Mouse (Mus musculus): ENCODE results near the gene Mecom.
A peak's percentile ranks its signal among the peaks of the same experiment; 100 is the strongest.

The Mecom gene

DNA sequence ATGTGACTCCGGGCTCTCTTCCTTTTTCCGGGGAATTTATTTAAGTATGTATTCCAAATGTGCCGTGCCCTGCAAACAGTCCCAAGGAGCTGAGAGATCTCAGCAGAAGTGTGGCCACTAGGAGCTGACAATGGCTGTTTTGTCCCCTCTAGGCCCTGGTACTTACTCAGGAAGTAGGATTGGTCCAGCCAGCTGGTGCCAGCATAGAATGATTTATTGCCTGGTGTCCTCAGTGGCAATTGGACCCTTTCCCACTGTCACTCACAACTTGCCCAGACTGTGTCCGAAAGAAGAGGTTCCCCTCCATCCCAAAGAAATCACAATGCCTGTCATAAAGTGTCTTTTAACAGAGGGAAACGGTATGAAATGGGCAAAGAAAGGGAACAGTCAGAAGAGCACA, 340.4 kb downstream of the Mecom start:
- no peak for DNase-seq (ENCODE audit: low spot score)

DNA sequence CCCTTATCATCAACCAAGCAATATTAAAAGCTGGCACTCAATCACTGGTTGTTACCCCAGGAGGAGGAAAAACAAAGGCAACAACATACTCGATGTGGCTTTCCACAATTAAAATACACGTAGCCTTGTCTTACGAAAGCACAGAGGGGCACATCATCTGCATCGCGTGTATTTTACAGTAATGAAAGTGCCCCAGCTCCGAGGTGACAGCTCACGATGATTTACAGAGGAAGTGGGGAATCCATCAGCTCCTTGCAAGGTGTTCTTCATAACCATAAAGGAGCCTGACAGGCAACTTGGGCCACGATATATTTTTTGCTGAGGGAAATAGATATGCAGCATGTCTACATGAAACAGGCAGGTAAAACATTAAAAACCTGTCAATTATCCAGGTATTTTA, 341.7 kb downstream of the Mecom start:
- DNase-seq (ENCODE audit: low spot score): no peak

DNA sequence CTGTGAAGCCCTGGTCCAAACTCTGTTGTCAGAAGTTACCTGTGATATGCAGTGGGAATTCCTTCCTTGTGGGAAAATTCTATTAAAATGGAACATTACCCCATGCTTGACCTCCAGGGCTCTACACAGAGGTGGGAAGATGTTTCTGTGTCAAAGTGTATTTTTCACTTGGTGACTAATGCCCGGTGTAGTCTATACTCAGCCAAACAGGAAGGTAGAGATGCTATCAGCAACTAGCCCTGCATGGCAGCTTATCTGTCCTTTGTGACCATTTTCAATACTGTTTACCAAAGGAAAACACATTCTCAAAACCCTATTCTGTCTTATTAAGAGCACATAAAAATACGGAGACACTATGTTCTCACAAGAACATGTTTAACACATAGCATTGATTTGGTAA, 344.0 kb downstream of the Mecom start:
- DNase-seq (ENCODE audit: low spot score): no peak

DNA sequence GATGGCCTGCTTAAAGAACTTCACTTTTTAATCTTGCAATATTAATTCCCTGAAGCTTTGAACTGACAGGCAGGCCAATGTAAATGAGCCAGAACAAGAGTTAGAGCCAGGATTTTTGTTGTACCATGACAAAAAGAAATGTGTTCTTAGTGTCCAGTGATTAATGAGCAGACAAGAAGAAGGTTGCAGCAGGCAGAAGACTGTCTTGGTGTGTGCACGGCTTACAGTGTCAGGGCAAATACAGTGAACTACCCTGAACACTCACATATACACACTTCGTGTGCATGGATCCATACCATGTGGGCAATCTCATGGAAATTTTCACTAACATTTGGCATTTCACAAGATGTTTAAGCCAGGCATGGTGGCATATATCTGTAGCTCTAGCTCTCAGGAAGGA, 349.0 kb downstream of the Mecom start:
- DNase-seq (ENCODE audit: low spot score): no peak

DNA sequence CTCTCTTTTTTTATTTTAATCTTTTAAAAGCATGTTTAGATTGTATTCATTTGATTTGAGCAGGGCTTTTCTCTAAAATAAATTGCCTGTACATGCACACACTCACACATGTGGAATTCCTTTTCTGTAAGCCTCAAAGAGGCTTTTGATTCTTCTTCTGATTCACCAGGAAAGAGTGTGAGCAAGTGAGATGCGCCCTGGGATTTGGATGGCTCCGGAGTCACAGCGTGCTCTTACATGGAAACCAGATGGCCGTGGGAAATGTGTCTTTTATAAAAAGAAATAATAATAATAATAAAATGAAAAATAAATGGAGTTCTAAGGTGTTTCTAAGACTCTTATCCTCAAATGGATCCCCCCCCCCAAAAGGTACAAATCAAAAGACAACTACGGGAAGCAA, 349.6 kb downstream of the Mecom start:
- no peak for DNase-seq (ENCODE audit: low spot score)

DNA sequence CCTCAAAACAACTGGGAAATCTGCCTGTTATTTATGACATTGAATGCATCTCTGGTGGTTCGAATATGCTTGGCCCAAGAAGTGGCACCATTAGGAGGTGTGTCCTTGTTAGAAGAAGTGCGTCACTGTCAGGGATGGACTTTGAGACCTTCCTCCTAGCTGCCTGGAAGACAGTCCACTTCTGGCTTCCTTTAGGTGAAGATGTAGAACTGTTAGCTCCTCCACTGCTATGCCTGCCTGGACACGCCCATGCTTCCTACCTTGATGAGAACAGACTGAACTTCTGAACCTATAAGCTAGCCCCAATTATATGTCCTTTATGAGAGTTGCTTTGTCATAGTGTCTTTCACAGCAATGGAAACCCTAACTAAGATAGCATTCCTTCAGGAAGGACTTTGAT, 352.6 kb downstream of the Mecom start:
- no peak for DNase-seq (ENCODE audit: low spot score)

DNA sequence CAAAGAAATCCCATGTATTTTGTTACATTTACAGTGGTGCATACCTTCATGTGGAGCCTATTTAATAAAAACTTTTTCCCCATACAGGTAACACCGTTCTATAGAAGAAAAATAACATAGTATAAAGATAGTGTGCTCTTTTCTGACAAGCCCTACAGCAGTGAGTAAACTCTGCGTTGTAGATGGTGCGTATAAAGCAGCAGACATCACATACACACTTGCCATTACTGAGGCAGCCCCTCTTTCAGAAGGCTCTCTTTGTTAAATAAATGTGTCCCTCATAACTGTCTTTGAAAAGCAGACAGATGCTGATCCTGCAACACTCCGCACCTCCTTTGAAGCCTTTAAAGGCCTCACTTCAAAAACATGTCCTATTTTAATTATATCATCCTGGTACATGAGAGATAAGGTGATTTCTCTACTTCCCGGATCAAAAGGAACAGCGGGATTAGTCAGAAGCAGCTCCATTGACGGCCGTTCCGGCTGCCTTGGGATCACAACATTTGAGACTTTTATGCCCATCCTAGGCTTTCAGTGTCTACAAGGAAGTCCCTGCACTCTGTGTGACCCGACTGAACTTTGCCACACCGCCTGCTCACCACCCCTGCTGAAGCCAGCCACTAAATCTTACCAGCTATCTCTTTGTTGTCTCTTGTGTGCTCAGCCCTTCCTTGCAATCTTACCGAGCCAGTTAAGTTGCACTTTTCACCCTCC, 355.4 kb downstream of the Mecom start:
- DNase-seq (ENCODE audit: low spot score): peak; percentile 3

DNA sequence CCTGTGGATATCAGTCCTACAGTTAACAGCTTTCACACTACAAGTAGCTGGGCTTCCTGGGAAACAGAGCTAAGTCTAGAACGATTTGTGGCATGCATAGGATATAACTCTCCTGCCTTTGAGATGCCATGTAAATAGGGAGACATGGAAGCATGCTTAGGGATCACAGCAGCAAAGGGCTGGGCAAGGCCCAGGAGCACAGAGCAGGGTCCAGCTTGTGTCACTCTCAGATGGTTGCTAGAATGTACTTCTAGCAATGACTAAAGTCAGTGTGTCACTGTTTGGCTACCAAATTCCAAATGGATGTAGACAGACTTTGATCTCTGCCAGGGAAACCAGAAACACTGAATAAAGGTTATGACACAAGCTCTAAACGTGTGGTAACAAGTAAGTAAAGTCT, 358.5 kb downstream of the Mecom start:
- DNase-seq (ENCODE audit: low spot score): no peak

DNA sequence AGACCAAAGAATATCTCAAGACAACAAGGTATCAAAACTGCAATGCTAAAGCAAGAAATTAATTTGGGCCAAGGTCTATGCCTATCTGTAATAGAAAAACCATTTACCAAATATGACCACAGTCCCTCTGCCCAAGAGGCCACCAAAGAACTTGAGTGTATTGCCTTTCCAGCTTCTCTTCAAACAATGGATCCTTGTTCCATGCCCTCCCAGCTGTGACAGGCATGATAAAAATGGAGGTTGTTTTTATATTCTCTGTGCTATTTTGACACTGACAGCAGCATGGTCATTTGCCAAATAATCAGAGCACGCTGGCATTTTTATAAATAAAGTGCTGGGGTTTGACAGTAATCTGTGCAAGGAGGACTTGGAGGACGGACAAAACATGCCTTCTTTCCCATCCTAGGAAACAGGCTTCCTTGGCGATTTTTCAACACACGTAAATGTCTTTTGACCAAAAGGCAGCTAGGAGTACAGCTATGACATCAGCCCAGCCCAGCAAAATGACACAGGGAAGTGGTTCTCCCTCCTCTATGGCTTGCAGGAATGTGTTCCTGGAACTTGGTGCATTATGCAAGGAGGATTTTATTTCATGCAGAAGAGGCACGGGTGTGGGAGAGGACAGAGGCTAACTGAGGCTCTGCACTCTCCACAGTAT, 359.9 kb downstream of the Mecom start:
- no peak for DNase-seq (ENCODE audit: low spot score)

DNA sequence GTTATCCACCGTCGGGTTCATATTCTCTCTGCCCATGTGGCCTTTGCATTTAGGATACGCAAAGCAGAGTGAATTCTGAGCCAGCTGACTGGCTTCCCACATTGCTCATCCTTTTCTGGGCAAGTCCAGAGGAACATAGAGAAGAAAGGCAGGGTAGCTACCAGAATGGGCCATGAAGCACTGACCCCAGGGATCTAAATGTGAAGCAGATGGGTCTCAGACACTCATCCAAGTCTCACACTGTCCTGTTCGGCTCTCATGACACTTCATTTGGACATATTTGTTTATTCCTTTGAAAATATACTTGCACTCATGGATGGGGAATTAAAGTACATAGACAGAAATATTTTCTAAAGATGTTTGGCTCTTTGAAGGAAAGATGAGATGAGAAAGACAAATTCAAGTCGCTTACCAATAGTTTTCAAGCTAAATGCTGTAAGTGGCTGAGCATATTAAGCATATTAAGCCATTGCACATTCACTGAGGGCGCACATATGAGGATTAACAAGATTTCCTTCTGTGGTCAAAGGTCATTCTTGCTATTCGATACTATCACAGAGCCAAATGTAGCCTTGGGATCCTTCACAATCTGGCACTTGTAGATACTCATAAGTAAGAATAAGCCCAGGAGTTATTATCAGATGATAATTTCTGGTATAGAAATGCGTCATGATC, 365.9 kb downstream of the Mecom start:
- DNase-seq (ENCODE audit: low spot score): no peak

DNA sequence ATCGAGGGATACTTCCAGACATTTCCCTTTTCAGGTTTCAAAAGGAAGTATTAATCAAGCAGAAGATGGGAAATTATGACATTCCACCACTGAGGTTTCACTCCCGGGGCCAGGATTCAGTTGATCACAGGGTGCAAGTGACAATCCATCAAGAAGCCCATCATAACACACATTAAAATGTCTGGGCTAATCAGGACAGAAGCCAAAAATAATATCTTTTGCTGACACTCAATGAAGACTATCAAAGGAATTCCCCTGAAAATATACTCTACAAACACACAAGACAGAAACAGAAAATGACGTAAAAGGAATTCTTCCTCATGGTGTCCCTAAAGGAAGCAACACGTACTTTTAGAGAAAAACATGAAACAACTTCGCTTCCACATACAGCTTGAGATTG, 371.2 kb downstream of the Mecom start:
- no peak for DNase-seq (ENCODE audit: low spot score)

DNA sequence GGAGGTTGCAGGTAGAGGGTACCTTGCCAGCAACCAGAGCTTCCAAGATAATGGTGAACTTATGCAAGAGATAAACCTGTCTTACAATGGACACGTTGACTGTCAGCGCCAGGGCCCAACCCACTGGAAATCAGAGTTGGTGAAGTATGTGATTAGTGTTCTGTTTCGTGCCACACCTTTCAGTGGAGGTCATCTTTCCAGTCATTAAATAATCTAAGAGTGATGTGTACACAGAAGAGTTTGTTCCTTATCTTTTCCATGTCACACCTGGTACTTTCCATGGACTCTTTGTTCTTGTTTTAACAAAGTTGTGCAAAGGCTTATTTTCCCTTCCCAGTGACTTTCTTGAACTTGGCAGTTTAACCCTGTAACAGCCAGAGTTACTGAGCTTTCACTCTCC, 374.0 kb downstream of the Mecom start:
- DNase-seq (ENCODE audit: low spot score): no peak

DNA sequence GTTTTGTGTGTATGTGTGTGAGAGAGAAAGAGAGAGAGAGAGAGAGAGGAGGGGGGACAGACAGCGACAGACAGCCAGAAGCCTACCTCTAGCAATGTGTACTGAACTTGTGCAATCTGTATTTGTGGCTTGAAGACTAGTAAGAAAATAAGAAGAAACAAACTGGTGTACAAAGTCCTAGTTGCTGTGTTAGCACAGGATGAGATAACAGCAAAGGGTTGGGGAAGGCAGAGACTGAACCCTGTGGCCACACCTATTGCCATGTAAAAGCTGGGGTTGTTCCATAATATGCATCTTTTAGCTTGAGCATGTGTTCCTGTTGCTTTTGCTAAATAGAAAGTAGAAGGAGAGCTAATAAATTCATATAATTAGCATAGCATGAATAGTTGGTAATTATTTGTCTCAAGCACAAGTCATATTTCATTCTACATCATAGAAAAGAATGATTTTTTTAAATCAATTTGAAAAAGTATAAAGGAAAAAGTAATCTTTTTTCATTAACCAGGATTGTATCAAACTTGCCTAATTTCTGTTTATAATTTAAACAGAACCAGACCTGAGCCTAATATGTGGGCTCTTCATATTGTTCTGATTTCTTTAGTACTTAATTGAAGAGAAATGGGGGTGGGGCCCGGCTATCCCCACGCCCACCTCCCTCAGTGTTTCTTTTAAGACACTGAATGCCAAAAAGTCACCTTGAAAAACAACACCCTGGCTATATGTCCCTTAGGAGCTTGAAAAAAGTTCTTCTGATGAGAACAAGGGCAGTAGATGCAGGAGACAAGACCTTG, 379.2 kb downstream of the Mecom start:
- no peak for DNase-seq (ENCODE audit: low spot score)

DNA sequence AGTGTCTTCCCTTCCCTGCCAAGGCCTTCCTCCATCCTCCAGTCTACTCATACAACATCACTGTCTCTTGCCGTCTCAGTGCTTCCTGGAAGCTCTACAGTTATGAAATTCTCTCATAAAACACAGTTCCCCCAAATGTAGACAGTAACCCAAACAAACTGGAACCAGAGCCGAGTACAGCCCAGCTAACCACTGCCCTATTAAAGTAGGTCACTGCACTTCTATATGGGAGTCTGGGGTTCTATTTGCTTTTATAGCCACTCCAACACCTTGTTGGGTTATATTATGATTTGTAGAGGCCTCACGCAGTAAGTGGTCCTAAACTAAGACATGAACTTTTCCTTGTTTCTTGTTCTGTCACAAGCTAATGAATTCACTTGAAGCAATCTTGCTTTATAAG, 380.8 kb downstream of the Mecom start:
- DNase-seq (ENCODE audit: low spot score): no peak

DNA sequence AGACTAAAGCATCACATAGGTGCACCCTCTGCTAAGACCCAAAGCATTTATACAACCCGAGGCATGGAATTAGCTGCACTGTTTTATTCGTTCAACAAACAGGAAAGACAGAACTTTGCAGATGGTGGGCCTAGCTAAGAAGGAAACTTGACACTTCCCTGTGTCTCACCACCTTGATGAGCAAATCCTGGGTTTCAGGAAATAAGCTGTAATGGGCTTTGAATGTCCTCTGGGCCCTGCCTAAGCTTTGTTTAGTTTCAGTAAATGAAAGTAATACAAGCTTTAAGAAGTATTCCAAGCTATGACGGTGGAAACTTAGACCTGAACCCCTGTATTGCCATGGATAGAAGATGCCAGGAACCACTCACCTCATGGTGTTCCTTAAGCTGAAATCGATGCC, 383.0 kb downstream of the Mecom start:
- no peak for DNase-seq (ENCODE audit: low spot score)

DNA sequence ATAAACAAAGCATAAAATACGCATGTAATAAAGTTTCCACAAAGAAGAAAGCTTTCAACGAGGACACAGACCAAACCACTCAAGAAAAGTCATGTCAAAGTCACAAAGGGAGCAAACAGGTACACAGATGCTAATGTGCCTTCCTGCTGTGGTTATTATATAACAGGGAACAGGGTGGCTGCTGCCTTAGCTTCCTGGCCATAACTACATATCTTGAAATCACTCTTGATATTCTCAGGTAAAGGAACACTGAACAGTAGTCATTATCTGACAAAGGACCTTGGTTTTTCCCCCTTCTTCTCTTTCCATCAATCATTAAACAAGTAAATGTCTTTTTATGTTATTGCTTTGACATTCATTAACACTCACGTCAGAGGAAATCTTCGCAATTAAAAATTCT, 384.4 kb downstream of the Mecom start:
- no peak for DNase-seq (ENCODE audit: low spot score)

DNA sequence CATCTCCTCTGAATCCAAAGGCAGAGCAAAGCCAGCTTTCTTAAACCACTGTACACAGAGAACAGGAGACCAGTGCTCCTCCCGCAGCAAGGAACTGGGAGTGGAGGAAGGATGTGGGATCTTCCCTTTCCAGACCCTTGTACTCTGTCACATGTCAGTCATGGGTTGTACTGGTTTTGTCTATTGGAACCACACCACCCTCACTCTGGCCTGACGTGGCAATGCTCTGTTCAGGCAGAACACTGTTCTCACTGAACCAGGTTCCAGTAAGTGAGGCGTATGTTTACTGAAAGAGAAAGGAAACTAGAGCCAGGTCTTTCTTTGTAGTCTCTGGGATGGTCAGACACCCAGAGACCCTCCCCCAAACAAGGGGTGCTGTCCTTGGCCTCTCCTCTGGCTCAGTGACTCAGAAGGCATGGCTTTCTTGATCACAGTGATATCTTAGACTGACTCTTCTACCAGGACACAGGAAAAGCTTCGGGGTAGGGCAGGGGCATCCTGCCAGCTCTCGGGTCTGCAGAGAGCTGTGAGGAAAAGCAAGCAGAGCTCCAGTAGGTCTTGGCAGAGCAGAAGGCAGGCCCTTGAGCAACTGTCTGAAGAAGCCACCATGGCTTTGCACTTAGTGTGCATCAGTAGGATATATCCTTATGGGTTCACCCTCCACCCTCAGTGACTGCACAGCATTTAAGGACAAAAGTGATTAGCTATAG, 386.7 kb downstream of the Mecom start:
- no peak for DNase-seq (ENCODE audit: low spot score)

DNA sequence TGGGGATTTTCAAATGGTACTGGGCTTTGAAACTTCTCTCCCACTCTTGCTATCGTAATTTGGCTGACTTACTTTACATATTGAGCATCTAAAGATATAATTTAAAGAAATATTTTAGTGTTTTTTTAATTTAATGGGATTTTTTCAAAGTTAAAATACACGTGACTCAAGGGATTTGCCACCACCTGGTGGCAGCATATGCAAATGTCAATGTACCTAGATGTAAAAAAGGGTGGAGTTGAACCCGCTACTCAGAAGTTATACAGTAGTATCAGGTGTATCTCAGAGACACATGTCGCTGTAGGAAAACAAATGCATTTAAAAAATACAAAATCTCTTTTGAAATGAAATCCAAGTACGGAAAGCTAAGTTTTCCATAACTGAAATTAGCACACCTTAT, 387.5 kb downstream of the Mecom start:
- DNase-seq (ENCODE audit: low spot score): no peak

DNA sequence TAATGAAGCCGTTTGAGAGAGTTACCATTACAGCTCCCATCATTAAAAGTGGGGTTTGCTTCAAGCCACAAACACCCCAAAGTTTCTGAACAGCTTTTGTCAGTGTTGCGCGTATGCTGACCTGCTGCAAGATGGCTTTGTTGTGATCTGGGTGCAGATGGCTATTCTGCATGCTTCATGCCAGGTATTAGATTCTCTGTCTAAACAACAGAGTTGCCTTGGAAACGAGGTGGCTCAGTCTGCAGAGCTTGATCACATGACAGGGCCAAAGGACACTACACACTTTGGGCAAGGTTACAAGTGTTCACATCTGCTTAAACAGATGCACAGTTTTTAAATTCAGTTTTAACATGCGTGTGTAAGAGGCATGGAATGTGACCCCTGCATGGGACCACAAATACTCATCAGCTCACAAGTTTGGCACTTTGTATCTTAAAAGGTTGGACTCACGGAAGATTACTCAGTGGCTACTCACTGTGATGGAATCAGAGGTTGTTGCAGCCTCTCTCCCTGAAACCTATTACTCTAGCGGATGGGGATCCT, 390.6 kb downstream of the Mecom start:
- no peak for DNase-seq (ENCODE audit: low spot score)

DNA sequence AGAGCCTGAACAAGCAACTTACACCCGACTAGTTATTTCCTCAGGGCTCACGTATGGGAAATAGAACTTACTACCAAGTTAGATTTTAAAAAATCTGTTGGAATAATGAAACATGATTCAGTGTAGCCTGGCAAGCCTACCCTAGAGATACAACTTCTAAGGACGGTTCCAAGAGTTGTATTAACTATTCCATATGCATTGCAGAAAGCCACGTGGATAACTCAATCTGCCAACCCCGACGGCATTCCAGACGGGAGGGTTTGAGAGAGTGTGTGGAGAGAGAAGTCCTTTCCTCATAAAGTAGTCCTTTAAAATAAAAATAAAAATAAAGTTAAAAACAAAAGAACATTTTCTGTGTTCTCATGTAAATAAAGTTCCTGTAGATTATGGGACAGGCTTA, 393.4 kb downstream of the Mecom start:
- DNase-seq (ENCODE audit: low spot score): no peak

DNA sequence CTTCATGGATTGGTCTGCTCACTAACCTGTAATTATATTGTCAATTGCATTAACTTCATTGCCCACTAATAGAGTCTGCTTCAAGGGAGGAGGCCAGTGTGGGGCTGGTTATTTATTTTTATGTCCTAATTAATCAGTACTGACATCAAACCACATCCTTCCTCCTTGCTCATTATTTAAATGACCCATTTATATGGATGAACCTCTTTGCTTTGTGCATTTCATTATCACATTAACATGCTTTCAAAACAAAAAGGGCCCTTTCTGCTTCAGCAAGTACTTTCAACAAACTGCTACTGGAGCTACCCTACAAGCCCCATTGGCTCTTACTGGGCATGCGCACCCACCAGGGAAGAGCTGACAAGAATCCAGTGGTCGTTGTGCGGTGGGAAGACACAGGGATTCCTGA, 393.9 kb downstream of the Mecom start:
- no peak for DNase-seq (ENCODE audit: low spot score)

DNA sequence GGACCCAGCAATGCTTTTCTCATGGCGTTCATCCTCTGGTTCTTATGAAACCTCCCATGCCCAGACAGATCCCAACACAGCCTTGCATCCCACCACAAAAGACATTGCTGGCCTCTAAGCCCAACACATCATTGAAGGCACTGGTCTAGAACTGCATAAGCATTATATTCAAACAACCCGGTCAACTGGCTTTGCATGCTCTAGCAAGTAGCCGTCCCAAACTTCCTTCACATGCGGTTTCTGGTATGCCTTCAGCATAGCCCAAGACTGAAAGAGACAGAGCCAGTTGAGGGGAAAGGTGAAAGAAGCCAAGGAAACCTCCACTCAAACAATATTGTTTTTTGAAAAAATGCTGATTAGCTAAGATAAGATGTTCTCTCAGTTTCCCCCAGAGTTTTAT, 397.7 kb downstream of the Mecom start:
- no peak for DNase-seq (ENCODE audit: low spot score)

All from ovary, adult 18-20 months (tissue).